Comparison of ENCODE assay signal across 9 mouse cellular contexts in the genomic region with DNA sequence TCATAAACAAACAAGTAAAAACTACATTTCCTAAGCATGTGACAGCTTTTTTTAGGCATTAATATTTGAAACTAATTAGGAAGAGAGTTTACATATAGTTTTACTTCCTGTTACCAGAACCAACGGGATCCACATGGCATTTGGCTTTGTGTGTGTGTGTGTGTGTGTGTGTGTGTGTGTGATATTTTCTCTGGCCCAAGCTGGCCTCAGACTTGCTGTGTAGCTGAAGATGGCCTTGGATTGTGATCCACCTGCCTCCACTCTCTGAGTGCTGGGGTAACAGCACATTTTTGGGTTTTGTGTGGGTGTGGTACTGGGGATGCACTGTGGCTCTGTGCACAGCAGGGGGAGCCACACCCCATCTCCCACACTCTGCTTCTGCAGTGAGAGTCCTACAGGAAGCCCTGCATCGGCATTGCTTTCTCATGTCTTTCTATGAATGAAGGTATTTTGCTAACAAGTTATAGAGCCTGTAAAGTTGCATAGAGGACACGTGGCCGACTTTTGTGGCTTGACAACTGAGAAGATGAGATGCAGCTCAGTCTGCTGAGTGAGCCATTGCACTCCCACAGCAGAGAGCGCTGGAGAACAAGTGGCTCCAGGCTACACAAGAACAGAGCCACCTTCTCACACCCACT. TPM values are rescaled to one million over a fixed set of nuclear protein-coding genes. Genes with fewer than 3 reads are reported as not detected.
DNase-seq lines count a peak whose midpoint lies in the region; TF ChIP-seq lines count a peak whose summit lies in the region.
"Had no signal": no experiment of that assay in that cellular context is flagged by ENCODE, and none has a peak within 500 bp of the region (broad histone marks: within the 10 kb centered on the region; RNA-seq: fewer than 3 reads in every experiment).

No protein-coding gene starts in this region.

- peak; percentile 79 for DNase-seq in CD4-positive, CD25-positive, alpha-beta regulatory T cell, adult 2 months (ENCODE audit: low read depth, low spot score)
- DNase-seq in adrenal gland, adult 18-20 months (ENCODE audit: low spot score in 2 of 2), result peak; percentile 50 to 58
- peak; percentile 58 for DNase-seq in embryo, embryonic 11 days
- peak; percentile 46 to 58 for DNase-seq in gastrocnemius, postnatal 4 days (ENCODE audit: low spot score in 2 of 2)
- DNase-seq in kidney, postnatal 36 days, result peak; percentile 44 to 80
- peak; percentile 55 for DNase-seq in lung, adult 2 months
- DNase-seq in thymus, postnatal 10 days (ENCODE audit: low spot score in 2 of 2), result peak; percentile 22 to 66

- H3K27ac ChIP-seq in olfactory bulb, adult 2 months (ENCODE audit: insufficient read depth, low read depth, low read length), result no peak overlapping the region

- WGBS in lung, adult 2 months, result 49% methylated on average over 5 of the region's 5 CpGs
- 47% methylated on average over 5 of the region's 5 CpGs for WGBS in olfactory bulb, adult 2 months

- peak; percentile 96 for TF ChIP-seq CTCF in lung, adult 2 months (IDR thresholded peaks at IDR 0.05; ENCODE audit: insufficient read depth, low read length)
- TF ChIP-seq CTCF in olfactory bulb, adult 2 months (IDR thresholded peaks at IDR 0.05; ENCODE audit: insufficient read depth, low read depth, low read length), result peak; percentile 84

- no peak overlapping the region for H3K4me3 ChIP-seq in lung, adult 2 months (replicated peaks; ENCODE audit: extremely low read depth, low read depth, low read length)
- no peak overlapping the region for H3K4me3 ChIP-seq in olfactory bulb, adult 2 months (ENCODE audit: insufficient read depth, low read depth, low read length)

- no peaks in the 10 kb centered on the region for H3K4me1 ChIP-seq in lung, adult 2 months (ENCODE audit: control insufficient read depth, insufficient read depth, low read length)
- H3K4me1 ChIP-seq in olfactory bulb, adult 2 months (ENCODE audit: control insufficient read depth, insufficient read depth, low read length), result peaks cover 2% of the 10 kb centered on the region; the same call in 1 of the 2 replicates

- no peak for TF ChIP-seq POLR2A in lung, adult 2 months (IDR thresholded peaks at IDR 0.05; ENCODE audit: borderline replicate concordance, extremely low read depth, low read depth, low read length)
- no peak for TF ChIP-seq POLR2A in olfactory bulb, adult 2 months (IDR thresholded peaks at IDR 0.05; ENCODE audit: insufficient read depth, low read depth, low read length)

RNA-seq across cellular contexts. Expression of a gene that starts 43.3 kb away (rescaled TPM):
- under 1 TPM; 0.10 TPM for total RNA-seq in adrenal gland, adult 18-20 months (2021)
- total RNA-seq in gastrocnemius, postnatal 4 days (2021), result under 1 TPM; 0.07 to 0.13 TPM
- polyA plus RNA-seq in lung, adult 2 months (2012; rRNA removed), result 1.7 and 2.4 TPM in 2 replicates
- polyA plus RNA-seq in olfactory bulb, adult 2 months (2012; ENCODE audit: insufficient read depth, insufficient read length, low replicate concordance, missing spikeins), result not detected in 2 replicates
- polyA plus RNA-seq: heart, embryonic 14.5 days had no signal
